Mouse (Mus musculus) cerebellum, postnatal 25 days (tissue): ENCODE results near the gene Ankrd45.
A peak's percentile ranks its signal among the peaks of the same experiment; 100 is the strongest.
"Not testable (repeated sequence)": the region's sequence is repeated elsewhere in the genome, so short reads cannot be mapped to it uniquely, and the experiment has no call there.

Experiments
- DNase-seq, 2 experiments: peaks; one replicate each; pipeline ENCODE4 v3.0.0; 2021; ENCODE audit warnings: mixed read lengths in 2 of 2

Ankrd45 gene

GRCm38 (mm10) chr1:161142531-161143159, at the start of gene Ankrd45:
TSS of gene Ankrd45 (plus strand) at chr1:161142691.
- peak; percentile 61 to 73 for DNase-seq

DNA sequence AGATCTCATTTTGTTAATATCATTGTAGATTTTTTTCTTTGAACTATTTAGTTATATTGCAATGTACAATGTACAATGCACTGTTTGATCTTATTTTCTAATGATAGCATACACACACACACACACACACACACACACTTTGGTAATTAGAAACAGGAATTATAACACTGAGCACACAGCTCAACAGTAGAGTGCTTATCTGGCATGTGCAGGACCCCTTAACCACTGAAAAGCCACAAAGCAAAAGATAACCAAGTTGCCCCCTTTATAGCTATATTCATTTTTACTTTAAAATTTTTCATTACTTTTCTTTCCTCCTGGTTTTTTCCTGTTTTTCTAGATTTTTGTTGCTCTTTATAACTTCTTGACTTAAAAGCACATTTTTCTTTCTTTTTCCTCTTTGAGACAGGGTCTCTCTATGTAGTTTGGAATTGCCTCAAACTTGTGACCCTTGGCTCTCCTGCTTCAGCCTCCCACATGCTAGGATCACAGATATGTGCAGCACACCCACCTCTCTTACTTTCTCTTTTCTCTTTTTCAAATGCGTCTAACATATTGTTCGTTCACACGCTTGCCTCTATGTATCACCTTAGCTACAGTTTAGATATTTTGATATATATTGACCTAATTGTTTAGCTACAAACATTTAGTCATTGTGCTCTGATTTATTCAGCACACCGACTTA, 42.6 kb upstream of the Ankrd45 start:
- no peak for DNase-seq

- no peak for DNase-seq
These were observed 38.6 kb upstream of the Ankrd45 start for GRCm38 (mm10) chr1:161103842-161104241.

DNA sequence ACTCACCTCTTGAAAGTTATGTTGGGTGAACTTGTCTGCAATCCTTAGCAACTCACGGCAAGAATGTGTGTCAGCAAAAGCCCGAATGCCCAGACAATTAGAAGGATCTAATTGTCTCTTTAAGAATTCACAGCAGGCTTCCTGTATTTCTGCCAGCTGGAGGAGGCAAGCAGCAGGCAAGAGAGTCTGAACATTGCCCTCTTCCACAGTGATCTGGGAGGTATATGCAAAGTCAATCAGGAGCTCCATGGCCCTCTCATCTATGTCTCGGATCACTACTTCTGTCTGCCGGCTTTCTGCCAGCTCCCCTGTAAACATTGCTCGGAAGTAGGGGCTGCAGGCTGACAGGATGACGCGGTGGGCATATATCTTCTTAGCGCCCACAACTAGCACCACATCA, 33.3 kb upstream of the Ankrd45 start:
- no peak for DNase-seq

DNA sequence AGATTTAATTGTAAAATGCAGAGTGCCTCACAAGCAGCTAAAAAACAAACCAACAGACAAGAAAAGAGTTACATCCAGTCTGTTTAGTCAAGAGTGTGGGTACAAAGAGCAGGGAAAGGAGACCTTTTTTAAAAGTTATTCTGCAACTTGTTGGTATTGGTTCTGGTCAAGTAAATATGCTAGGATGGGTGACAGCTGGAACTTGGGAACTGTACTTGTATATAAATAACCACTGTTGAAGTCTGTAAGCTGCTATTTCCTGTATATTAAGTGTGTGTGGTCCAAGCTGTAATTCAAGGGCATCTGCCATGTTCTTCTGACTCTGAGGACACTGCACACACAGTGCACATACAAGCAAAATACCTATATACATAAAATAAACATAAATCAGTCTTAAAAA, 27.9 kb upstream of the Ankrd45 start:
- DNase-seq: no peak

DNA sequence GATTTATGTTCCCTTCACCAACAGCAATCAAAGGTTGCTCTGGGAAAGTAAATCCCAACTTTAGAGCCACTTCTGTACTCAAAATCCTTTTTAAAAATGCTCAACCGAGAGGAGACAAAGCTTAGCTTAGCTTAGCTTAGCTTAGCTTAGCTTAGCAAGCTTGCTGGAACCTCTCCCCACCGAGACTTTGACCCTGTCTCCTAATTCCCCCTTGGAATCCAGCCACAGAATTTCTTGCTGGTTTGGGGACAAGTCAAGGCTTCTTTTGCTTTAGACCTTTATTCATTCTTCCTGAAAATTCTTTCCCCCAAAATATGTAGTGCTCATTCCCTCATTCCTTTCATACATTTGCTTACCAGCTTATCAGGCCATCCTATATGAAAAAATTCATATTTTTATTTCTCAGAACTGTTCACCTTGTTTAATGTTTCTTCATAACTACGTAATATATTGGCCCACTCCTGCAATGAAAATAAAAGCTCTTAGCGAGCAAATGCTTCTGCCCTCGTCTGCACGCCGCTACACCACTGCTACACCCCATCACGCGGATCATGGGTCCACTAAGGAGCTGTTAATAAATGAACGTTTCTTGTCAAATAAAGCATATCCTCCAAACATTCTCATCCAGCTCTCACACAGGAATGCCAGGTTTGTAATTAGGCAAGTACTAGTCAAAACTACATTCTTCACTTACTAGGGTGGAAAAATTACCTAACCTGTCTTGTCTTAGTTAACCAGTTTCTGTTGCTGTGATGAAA, 19.7 kb upstream of the Ankrd45 start:
- DNase-seq: no peak

- peak in 1 of 2 experiments; percentile 8 for DNase-seq
These were observed 16.0 kb upstream of the Ankrd45 start for GRCm38 (mm10) chr1:161126461-161126860.

GRCm38 (mm10) chr1:161130726-161131664, 11.5 kb upstream of the Ankrd45 start, which contains the start of gene Klhl20:
TSS of gene Klhl20 (minus strand) at chr1:161131511.
- DNase-seq: peak; percentile 95

GRCm38 (mm10) chr1:161139496-161139895, 3.0 kb upstream of the Ankrd45 start:
- no peak for DNase-seq

DNA sequence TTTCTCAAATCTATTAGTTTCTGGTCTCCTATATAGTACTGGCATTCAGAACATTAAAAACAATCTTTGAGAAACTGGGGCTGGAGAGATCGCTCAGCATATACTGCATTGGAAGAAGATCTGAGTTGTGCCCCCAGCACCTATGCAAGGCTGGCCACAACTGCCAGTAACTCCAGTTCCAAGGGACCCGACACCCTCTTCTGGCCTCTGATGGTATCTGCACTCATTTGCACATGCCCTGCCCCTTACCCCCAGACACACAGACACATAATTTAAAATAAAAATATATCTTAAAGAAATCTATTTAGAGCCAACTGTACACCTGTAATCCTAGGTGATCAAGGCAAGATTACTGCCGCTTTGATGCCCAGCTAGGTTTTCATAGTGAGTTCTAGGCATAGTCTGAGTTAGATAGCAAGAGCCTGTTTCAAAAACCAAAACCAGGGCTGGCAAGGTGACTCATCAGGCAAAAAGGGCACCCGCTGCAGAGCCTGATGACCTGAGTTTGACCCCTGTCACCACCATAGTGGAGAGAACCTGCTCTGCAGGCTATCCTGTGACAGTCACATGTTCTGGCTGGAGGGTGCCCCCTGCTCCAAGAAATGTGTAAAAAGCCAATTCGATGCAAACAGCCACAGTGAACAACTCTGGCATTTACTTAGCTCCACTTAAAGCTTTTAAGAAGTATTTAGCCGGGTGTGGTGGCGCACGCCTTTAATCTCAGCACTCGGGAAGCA, 2.3 kb upstream of the Ankrd45 start:
- no peak for DNase-seq

DNA sequence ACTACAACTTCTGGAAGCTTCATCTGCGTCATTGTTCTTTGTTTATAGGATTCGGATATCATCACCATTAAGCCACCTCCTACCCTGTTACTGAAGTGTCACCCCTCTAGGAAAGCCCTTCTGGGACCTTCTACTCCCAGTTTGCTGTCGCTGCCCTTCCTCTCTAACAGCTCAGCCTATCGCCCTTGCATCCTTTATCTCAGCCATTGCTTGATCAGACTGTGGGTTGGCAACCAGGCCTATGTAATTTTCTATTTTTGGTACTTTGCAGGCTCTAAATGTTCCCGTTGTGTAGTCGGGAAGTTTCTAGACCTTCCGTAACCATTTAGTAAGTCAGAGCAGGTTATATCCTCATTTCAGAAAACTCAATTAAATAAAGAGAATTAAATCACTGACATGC, 725 bp downstream of the Ankrd45 start:
- DNase-seq: no peak

- DNase-seq: not testable (repeated sequence)
These were observed 3.1 kb downstream of the Ankrd45 start for GRCm38 (mm10) chr1:161145611-161146010.

- no peak for DNase-seq
These were observed 5.4 kb downstream of the Ankrd45 start for GRCm38 (mm10) chr1:161147888-161148287.

- DNase-seq: no peak
These were observed 8.6 kb downstream of the Ankrd45 start for GRCm38 (mm10) chr1:161151098-161151497.

DNA sequence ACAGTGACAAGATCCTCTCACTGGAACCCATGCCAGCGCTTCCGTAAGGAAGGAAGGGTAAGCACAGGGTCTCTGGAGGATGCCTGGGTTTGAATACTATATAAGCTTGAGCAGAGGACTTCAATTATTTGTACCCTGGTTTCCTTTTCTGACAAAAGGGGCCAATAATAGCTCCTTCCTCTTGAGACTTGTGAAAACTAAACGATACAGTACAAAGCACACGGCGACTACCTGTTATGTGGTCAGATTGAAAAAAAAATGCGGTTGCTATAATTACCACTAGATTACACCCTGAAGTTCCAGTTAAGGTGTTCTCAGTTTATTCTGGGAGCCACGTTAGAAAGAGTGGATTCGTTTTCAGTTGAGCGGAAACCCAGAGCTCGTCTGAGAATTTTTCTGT, 14.1 kb downstream of the Ankrd45 start:
- DNase-seq: no peak

DNA sequence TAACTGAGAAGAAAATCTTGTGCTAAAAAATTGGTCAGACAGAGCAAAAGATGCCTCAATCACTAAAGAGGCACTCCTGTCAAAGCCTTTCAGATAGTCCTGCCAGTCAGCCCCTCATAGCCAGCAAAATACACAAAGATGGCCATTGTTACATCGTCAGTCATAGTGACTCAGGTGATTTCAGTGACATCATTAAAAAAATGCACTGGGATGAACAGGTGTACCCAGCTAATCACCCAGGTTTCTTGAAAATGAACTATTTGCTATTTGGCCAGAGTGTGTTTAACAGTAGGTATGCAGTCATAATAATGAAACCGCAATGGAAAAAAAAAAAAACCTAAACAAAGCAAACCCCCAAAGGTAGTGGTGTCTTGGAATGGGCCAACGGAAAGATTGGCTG, 16.7 kb downstream of the Ankrd45 start, which contains the start of gene Tex50:
TSS of gene Tex50 (minus strand) at position 101 of the 400 bp plus-strand sequence.
- DNase-seq: no peak

DNA sequence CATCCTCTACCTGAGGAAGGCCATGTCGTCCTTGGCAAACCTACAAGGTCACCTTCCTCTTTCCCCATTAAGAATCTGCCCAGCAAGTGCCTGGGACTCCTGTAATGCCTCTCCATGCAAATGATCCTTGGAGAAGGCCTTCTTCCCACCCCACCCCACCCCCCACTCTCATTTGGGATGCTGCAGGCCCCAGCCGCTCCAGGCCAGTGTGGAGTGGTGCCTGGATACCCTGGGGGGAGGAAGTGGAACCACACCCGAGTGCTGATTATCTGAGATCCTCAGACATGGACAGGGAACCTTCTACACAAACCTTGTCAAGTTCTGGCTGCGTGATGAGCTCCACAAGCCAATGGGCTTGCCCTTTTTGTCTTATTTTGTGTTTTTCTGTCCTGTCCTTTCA, 17.8 kb downstream of the Ankrd45 start:
- no peak for DNase-seq

- DNase-seq: peak; percentile 76 to 82
These were observed 28.2 kb downstream of the Ankrd45 start for GRCm38 (mm10) chr1:161170651-161171050.

DNA sequence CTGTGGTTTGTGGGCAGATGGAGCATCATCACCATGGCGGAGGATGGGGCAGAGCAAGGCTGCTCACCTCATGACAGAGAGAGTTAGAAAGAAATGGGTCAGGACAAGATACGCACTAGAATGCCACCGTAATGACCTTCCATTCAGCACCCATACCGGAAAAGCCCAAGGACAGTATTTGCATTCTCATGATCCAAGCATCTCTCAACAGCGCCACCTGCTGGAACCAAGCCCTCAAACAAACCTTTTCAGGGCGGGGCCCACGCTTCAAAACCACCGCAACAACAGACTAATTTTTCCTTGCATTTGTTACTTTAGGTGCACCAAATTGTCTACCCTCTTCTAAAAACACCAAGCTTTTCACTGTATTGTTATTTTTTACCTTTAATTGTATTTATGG, 38.2 kb downstream of the Ankrd45 start:
- peak; percentile 50 to 71 for DNase-seq

- DNase-seq: no peak
These were observed 39.9 kb downstream of the Ankrd45 start for GRCm38 (mm10) chr1:161182386-161182785.

GRCm38 (mm10) chr1:161183677-161184076, 41.2 kb downstream of the Ankrd45 start:
- DNase-seq: no peak

- DNase-seq: no peak
These were observed 42.9 kb downstream of the Ankrd45 start for GRCm38 (mm10) chr1:161185431-161185830.
